Mouse (Mus musculus) liver, postnatal 0 days (tissue): ENCODE results near the gene Prss16. TPM values are rescaled to one million over a fixed set of nuclear protein-coding genes. Genes with fewer than 3 reads are reported as not detected.

Experiments
- ATAC-seq: fragments of 200-750 bp; cut with Nextera tagmentation; 2 replicates; pipeline ENCODE4 v1.8.0; 2017; ENCODE audit warnings: mild to moderate bottlenecking, moderate library complexity
- DNase-seq: peaks from one replicate; pipeline ENCODE4 v3.0.0-alpha.2; 2016
- H3K27ac ChIP-seq: fragments of 300-500 bp; sonication (generic); 2 replicates; pipeline ENCODE4 v1.5.1; 2014; ENCODE audit warnings: antibody characterized with exemption, moderate library complexity, mild to moderate bottlenecking, low read depth
- H3K27me3 ChIP-seq: fragments of 300-500 bp; sonication (generic); 2 replicates; pipeline ENCODE4 v1.6.1; 2014; ENCODE audit warnings: low read length, control low read depth, mixed read lengths; ENCODE audit not compliant: insufficient read depth
- H3K36me3 ChIP-seq: fragments of 300-500 bp; sonication (generic); replicated peaks from 2 replicates; pipeline ENCODE4 v1.6.1; 2014; ENCODE audit warnings: mild to moderate bottlenecking, control low read depth, low read length, moderate library complexity, mixed read lengths; ENCODE audit not compliant: insufficient read depth
- H3K4me1 ChIP-seq: fragments of 300-500 bp; sonication (generic); 2 replicates; pipeline ENCODE4 v1.6.1; 2014; ENCODE audit warnings: antibody characterized with exemption, mild to moderate bottlenecking, control low read depth; ENCODE audit not compliant: insufficient read depth
- H3K4me2 ChIP-seq: fragments of 300-500 bp; sonication (generic); 2 replicates; pipeline ENCODE4 v1.6.1; 2014; ENCODE audit warnings: low read depth, mild to moderate bottlenecking, low read length, moderate library complexity, mixed read lengths
- H3K4me3 ChIP-seq: fragments of 300-500 bp; sonication (generic); 2 replicates; pipeline ENCODE4 v1.5.1; 2014; ENCODE audit warnings: low read depth, low read length
- H3K9ac ChIP-seq: fragments of 300-500 bp; sonication (generic); replicated peaks from 2 replicates; pipeline ENCODE4 v1.6.1; 2014; ENCODE audit warnings: mild to moderate bottlenecking, moderate library complexity
- H3K9me3 ChIP-seq: fragments of 300-500 bp; sonication (generic); 2 replicates; pipeline ENCODE4 v1.6.1; 2016; ENCODE audit warnings: mild to moderate bottlenecking, control low read depth, low read length, mixed read lengths
- CTCF ChIP-seq: sonication (generic); IDR thresholded peaks from 2 replicates; pipeline ENCODE4 v1.5.1; 2016; ENCODE audit warnings: antibody characterized with exemption, low read depth
- EP300 ChIP-seq: IDR thresholded peaks from 2 replicates; pipeline ENCODE4 v1.6.1; 2016; ENCODE audit warnings: antibody characterized with exemption, low read depth, mild to moderate bottlenecking
- WGBS: fragments of 180-500 bp; shearing (Covaris S2); extraction: QIAGEN DNeasy Blood & Tissue Kit; methylation state at CpG from one replicate; pipeline ENCODE4 v1.1.7; 2014; ENCODE audit not compliant: insufficient replicate concordance; 5-methylcytosine and 5-hydroxymethylcytosine counted together
- polyA plus RNA-seq: library from polyadenylated mRNA; unstranded; fragments of >200 nt; fragmentation: Nextera tagmentation; extraction: Ambion mirVana; gene quantifications from 2 replicates; pipeline ENCODE4 v1.2.1, GENCODE M21; 2015

The Prss16 gene
- polyA plus RNA-seq, 1 experiment from 2014 or later: 0.92 TPM

DNA sequence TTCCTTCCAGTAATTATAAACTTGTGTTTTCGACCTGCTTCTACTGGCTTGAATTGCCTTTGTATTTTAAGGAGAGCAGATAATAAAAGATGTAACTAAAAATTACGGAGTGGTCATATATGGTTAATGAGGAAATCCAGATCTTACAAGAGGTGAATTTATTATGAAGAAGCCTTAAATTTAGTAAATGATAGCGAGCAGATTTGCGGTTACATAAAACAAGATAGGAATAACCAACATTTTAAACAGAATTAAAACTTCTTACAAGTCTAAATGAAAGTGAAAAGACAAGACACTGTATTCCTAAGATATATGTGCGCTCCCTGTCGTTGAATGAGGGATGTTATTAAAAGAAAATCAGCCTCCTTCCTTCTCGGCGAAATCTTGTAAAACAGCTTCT, 14.6 kb downstream of the Prss16 start:
- peak overlapping the region; percentile 44 for H3K4me3 ChIP-seq
- no peak for ATAC-seq
- no peaks in the 10 kb centered on the region for H3K36me3 ChIP-seq
- H3K9me3 ChIP-seq: peaks cover 3% of the 10 kb centered on the region; the same call in 1 of the 2 replicates
- H3K27me3 ChIP-seq: peaks cover 54% of the 10 kb centered on the region
- no peak overlapping the region for H3K27ac ChIP-seq
- no peak overlapping the region; the same call in 1 of the 2 replicates for H3K9ac ChIP-seq
- peaks cover 16% of the 10 kb centered on the region for H3K4me1 ChIP-seq
- 5% methylated on average over 8 of the region's 8 CpGs for WGBS
- DNase-seq: no peak
- no peak for TF ChIP-seq EP300
- TF ChIP-seq CTCF: no peak
- H3K4me2 ChIP-seq: peak overlapping the region; percentile 66

DNA sequence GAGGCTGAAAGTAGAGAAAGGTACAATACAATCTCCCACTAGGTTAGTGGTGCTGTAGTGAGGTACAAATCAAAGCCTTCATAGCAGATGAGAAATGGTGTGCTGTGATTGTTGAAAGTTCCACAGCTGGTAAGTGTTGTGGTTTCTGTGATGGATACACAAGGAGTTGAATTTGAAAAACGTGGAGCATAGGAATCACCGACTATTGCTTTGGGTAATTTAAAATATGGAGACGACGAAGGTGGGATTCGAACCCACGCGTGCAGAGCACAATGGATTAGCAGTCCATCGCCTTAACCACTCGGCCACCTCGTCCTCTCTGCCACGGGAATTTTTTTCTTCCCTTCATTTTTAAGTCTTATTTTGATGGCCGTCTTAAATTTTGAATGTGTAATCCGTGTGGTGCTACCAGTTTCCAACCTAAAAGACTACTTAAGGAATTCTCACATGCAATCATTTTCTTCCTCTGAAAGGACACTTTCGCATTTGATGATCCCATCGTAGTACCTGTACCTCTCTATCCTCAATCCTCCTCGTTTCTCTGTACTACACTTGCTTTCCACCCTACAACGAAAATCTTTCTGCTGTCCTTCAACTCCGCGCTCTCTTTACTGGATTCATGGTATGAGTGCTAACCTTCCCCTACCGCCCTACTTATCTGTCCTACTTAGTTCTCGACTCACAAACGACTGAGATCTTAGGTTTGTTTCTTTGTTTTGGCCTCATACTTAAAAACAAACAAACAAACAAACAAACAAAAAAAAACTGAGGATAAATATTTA, 15.4 kb downstream of the Prss16 start:
- Histone ChIP-seq H3K9me3 (peaks cover 3% of the 10 kb centered on the region; the same call in 1 of the 2 replicates), H3K4me2 (peak overlapping the region; percentile 66; the same call in 1 of the 2 replicates), H3K36me3 (no peaks in the 10 kb centered on the region), H3K4me1 (peaks cover 16% of the 10 kb centered on the region), H3K27me3 (peaks cover 46% of the 10 kb centered on the region), H3K4me3 (no peak overlapping the region), H3K9ac (no peak overlapping the region), H3K27ac (no peak overlapping the region)
- ATAC-seq: 0 out of 2 replicates have a peak, but pooled peaks have one; percentile 13
- WGBS: 2% methylated on average over 22 of the region's 22 CpGs
- TF ChIP-seq CTCF (no peak), EP300 (no peak)
- peak; percentile 46 for DNase-seq

DNA sequence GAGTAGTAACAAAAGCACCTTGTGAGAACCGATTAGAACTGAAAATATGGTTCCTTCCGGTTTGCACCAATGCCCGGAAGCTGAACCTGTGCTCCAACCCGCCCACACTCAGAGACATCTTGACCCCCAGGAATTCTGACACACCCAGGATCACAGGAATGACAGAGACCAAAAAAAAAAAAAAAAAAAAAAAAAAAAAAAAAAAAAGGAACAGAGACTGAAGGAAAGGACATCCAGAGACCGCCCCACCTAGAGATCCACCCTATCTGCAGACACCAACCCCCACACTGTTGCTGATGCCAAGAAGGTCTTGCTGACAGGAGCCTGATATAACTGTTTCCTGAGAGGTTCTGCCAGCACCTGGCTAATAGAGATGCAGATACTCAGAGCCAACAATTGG, 17.0 kb downstream of the Prss16 start:
- H3K4me2 ChIP-seq: no peak overlapping the region
- 78% methylated on average over 5 of the region's 5 CpGs for WGBS

DNA sequence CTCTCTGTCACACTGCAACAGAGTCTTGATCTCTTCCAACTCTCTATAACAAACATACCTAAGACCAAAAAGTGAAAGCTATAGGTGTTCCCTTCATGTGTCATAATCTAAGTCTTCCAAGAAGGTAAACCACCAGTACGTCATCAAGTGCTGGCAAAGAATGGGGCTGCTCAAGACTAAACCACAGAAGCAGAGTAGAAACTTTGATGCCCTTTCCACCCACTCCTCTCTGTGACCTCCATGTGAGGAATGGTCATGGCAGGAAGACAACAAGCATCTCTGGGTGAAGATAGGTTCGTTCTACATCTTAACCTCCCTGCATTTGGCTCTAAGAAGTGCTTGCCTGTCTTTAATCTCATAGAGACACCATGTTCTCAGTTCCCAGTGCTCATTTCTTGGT, 25.1 kb downstream of the Prss16 start:
- Histone ChIP-seq H3K9me3 (no peaks in the 10 kb centered on the region), H3K9ac (no peak overlapping the region), H3K4me2 (no peak overlapping the region), H3K4me3 (no peak overlapping the region), H3K27me3 (peaks cover 36% of the 10 kb centered on the region), H3K4me1 (peaks cover 10% of the 10 kb centered on the region), H3K36me3 (no peaks in the 10 kb centered on the region), H3K27ac (no peak overlapping the region)
- no peak for ATAC-seq
- 67% methylated on average over 2 of the region's 2 CpGs for WGBS
- TF ChIP-seq EP300 (no peak), CTCF (no peak)
- DNase-seq: no peak

More for the DNA sequence above, 17.0 kb downstream of the Prss16 start:
- Histone ChIP-seq H3K4me1 (peaks cover 16% of the 10 kb centered on the region), H3K4me3 (no peak overlapping the region), H3K27ac (no peak overlapping the region), H3K36me3 (no peaks in the 10 kb centered on the region), H3K27me3 (peaks cover 31% of the 10 kb centered on the region), H3K9me3 (peaks cover 3% of the 10 kb centered on the region; the same call in 1 of the 2 replicates), H3K9ac (no peak overlapping the region)
- ATAC-seq (no peak), DNase-seq (no peak)
- no peak for TF ChIP-seq CTCF
- no peak for TF ChIP-seq EP300

DNA sequence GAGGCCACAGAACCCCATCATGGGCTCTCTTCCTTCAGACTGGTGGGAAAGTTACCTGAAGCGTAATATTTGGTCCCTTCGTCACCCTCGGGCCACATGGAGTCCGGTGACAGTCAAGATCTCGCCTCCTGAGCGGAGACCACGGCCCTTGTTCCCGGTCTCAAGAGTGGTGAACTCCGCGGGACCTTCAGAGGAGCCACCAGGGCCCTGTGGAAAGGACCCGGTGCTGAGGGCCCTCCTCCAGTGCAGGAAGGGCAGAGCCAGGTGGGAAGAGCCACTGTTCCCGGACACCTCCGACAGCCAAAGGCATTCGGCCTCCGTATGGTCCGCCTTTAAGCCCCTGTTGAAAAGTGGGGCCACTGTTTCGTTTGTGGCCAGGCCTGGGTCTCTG, 27.7 kb downstream of the Prss16 start:
- no peak for TF ChIP-seq EP300
- DNase-seq (no peak), ATAC-seq (no peak)
- Histone ChIP-seq H3K27me3 (peaks cover 33% of the 10 kb centered on the region), H3K4me2 (peak overlapping the region; percentile 81), H3K27ac (no peak overlapping the region), H3K9ac (peak overlapping the region; percentile 46), H3K9me3 (no peaks in the 10 kb centered on the region), H3K4me3 (peak overlapping the region; percentile 43), H3K4me1 (peaks cover 10% of the 10 kb centered on the region), H3K36me3 (no peaks in the 10 kb centered on the region)
- 12% methylated on average over 17 of the region's 17 CpGs for WGBS

DNA sequence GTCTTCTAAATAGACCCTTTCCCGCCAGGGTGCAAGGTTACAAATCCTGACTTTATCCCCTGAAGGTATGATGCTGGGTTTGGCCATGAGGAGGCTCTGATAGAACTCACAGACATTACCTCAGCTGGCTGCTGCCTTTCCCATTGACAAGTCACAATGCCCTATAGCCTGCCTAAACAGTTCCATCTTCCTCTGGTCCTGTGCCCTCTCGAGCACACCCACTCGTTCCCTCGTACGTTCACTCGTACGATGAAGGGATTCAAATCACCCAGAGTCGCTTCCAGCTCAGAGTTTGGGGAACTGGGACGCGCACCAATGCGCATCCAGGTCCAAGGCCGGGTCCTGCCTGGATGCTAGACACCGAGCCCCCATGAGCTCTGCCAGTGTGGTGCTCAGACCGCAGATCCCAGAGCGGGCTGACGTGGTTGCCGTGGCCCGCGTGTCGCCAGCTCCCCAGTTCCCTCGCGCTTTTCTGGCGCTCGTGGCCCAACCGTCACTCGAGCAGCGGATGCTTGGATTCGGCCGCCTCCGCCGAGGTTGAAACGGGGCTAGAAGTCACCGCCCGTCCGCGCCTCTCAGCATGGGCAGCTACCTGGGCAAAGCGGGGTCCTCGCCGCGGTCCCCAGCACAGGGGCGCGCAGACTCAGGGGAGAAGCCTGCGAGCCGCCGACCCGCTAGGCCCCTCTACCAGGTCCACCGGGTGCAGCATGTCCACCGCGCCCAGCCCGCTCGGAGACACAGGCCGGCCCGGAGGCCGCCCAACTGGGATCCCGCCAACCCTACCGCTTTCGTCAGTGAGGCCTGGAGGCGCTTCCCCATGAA, 28.4 kb downstream of the Prss16 start, which contains the start of gene Pom121l2:
Gene Pom121l2 (plus strand): TSS at position 214 of the 822 bp plus-strand sequence.
- Histone ChIP-seq H3K36me3 (no peaks in the 10 kb centered on the region), H3K9me3 (no peaks in the 10 kb centered on the region), H3K4me2 (peak within 1 kb of the TSS; percentile 81), H3K4me3 (peak within 1 kb of the TSS; percentile 43), H3K9ac (peak within 1 kb of the TSS; percentile 46), H3K27ac (no peak within 1 kb of the TSS), H3K27me3 (peaks cover 33% of the 10 kb centered on the region), H3K4me1 (peaks cover 10% of the 10 kb centered on the region)
- WGBS: 1% methylated on average over 57 of the region's 58 CpGs
- TF ChIP-seq CTCF (no peak), EP300 (no peak)
- ATAC-seq (peak; percentile 44; the same call in 1 of the 2 replicates), DNase-seq (peak; percentile 41)
